Mouse (Mus musculus) c-Kit-positive CD71-positive TER-119-positive erythroid progenitor cells, embryonic 14.5 days (primary cell): Measurements from ENCODE around the gene Wapl.
A peak's percentile ranks its signal among the peaks of the same experiment; 100 is the strongest.

Experiments used
- DNase-seq: peaks from one replicate; pipeline ENCODE4 v3.0.0-alpha.2; 2013; ENCODE audit warnings: low spot score

Gene Wapl

GRCm38 (mm10) chr14:34773681-34774080 lies 100.0 kb downstream of the Wapl start:
- DNase-seq, result no peak

GRCm38 (mm10) chr14:34774231-34774630 lies 100.5 kb downstream of the Wapl start:
- DNase-seq, result no peak

- DNase-seq, result no peak
Measured at GRCm38 (mm10) chr14:34776719-34777385, 103.1 kb downstream of the Wapl start.

GRCm38 (mm10) chr14:34777810-34778209 lies 104.1 kb downstream of the Wapl start:
- peak; percentile 61 for DNase-seq

- DNase-seq, result no peak
Measured at GRCm38 (mm10) chr14:34778760-34779159, 105.0 kb downstream of the Wapl start.

GRCm38 (mm10) chr14:34793406-34794037 lies 119.8 kb downstream of the Wapl start:
- DNase-seq, result no peak
